Mouse (Mus musculus): ENCODE results near the gene Tm2d1.

Gene Tm2d1

DNA sequence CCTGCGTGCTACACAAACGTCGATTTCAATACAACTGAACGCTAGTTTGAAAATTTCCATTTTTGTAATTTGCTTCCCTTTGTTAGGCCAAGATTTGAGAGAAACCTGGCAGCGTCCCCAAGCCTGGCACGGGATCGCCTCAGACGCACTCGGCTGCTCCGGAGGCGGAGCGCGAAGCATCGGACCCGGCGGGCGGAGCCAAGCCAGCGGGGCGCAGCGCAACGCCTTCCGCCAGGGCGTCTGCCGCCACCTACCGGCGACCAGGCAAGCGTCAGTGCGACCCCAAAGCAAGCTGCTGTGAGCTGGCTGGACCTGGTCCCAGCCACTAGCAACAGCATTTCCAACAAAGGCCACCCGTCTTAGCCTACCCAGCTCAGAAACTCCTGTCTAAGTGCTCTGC, 60.9 kb downstream of the Tm2d1 start:
- DNase-seq (ENCODE audit: low spot score in 2 of 2) = peak; percentile 90 to 94

GRCm38 (mm10) chr4:98321371-98322111, 61.6 kb downstream of the Tm2d1 start:
- peak; percentile 60 to 73 for DNase-seq (ENCODE audit: low spot score in 2 of 2)

GRCm38 (mm10) chr4:98318769-98319168, 64.3 kb downstream of the Tm2d1 start:
- peak; percentile 32 to 77 for DNase-seq (ENCODE audit: low spot score in 2 of 2)

GRCm38 (mm10) chr4:98317149-98317548, 66.0 kb downstream of the Tm2d1 start:
- no peak for DNase-seq (ENCODE audit: low spot score in 2 of 2)

Data from heart, adult 9 months (tissue).